Mouse (Mus musculus): ENCODE results near the gene Abcc12. TPM values are rescaled to one million over a fixed set of nuclear protein-coding genes. Genes with fewer than 3 reads are reported as not detected.
A peak's percentile ranks its signal among the peaks of the same experiment; 100 is the strongest.

Abcc12 gene
- polyA plus RNA-seq, 1 experiment from 2014 or later, result 0.21 TPM

- WGBS, result 47% methylated on average over 11 of the region's 11 CpGs
- Histone ChIP-seq H3K4me2 (replicated peaks) (0 out of 2 replicates have a peak overlapping the region, but pooled peaks have one; percentile 2), H3K4me3 (replicated peaks; ENCODE audit: low read length) (no peak overlapping the region), H3K9ac (no peak overlapping the region), H3K27me3 (ENCODE audit: control insufficient read depth, insufficient read depth, low read length) (no peaks in the 10 kb centered on the region), H3K36me3 (replicated peaks; ENCODE audit: control insufficient read depth, insufficient read depth) (no peaks in the 10 kb centered on the region), H3K4me1 (replicated peaks; ENCODE audit: control insufficient read depth, insufficient read depth, low read length) (peaks cover 5% of the 10 kb centered on the region; the same call in 1 of the 2 replicates), H3K27ac (peak overlapping the region; percentile 9; the same call in 1 of the 2 replicates), H3K9me3 (ENCODE audit: control insufficient read depth, low read length) (no peaks in the 10 kb centered on the region)
- ATAC-seq (ENCODE audit: low FRiP score), result peak; percentile 74
- peak; percentile 91 for DNase-seq (ENCODE audit: low spot score)
These were observed 44.5 kb downstream of the Abcc12 start for GRCm38 (mm10) chr8:86535791-86536662.

DNA sequence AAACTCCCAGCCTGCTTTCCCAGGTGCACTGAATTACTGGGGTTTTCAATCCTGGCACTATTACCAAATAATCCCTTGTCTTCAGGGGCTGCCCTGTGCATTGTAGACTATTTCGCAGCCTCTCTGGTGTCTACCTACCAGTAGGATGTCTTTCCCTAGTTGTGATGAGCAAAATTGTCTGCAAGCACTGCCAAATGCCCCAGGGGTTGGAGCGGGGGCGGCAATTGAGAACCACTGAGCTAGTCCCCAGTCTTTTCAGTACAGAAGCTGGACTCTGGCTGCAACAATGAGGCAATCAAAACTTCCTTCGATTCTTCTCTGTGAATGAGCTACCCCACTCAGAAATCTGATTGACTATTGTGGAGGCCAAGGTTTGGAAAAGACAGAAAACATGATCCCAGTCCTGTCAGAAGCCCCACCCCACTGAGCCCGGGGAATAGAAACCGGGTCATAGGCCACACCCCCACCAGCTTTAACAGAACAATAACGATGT is 45.4 kb downstream of the Abcc12 start:
- H3K27ac ChIP-seq, result no peak overlapping the region
- H3K9me3 ChIP-seq (ENCODE audit: control insufficient read depth, low read length), result no peaks in the 10 kb centered on the region
- DNase-seq (ENCODE audit: low spot score) (no peak), ATAC-seq (ENCODE audit: low FRiP score) (no peak)
- WGBS, result 45% methylated on average over 7 of the region's 7 CpGs
- peaks cover 5% of the 10 kb centered on the region; the same call in 1 of the 2 replicates for H3K4me1 ChIP-seq (replicated peaks; ENCODE audit: control insufficient read depth, insufficient read depth, low read length)
- H3K4me2 ChIP-seq (replicated peaks), result no peak overlapping the region
- H3K4me3 ChIP-seq (replicated peaks; ENCODE audit: low read length), result no peak overlapping the region
- H3K27me3 ChIP-seq (ENCODE audit: control insufficient read depth, insufficient read depth, low read length), result no peaks in the 10 kb centered on the region
- no peak overlapping the region for H3K9ac ChIP-seq
- H3K36me3 ChIP-seq (replicated peaks; ENCODE audit: control insufficient read depth, insufficient read depth), result no peaks in the 10 kb centered on the region

DNA sequence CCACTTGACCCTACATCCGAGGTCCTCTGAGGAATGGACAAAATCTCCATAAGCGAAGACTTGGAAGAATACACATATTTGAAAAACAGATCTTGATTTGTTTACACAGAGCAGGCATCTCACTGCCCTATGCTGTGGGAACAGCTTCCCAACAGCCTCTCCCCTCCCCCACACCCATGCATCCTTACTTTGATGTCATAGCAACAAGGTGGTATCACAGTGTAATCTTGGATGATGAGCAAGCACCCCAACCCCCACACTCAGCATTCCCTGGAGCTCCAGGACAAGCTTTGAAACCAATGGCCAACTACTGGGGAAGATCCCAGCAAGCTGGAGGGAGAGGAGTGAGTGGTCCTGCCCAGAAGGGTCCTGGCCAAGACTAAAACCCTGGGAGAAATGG is 50.8 kb downstream of the Abcc12 start:
- Histone ChIP-seq H3K27ac (no peak overlapping the region), H3K9me3 (ENCODE audit: control insufficient read depth, low read length) (no peaks in the 10 kb centered on the region), H3K4me3 (replicated peaks; ENCODE audit: low read length) (no peak overlapping the region), H3K4me1 (replicated peaks; ENCODE audit: control insufficient read depth, insufficient read depth, low read length) (no peaks in the 10 kb centered on the region; the same call in 1 of the 2 replicates), H3K36me3 (replicated peaks; ENCODE audit: control insufficient read depth, insufficient read depth) (no peaks in the 10 kb centered on the region), H3K9ac (no peak overlapping the region), H3K27me3 (ENCODE audit: control insufficient read depth, insufficient read depth, low read length) (no peaks in the 10 kb centered on the region), H3K4me2 (replicated peaks) (no peak overlapping the region)
- no peak for ATAC-seq (ENCODE audit: low FRiP score)
- DNase-seq (ENCODE audit: low spot score), result no peak
- 76% methylated on average over 2 of the region's 2 CpGs for WGBS

- Histone ChIP-seq H3K4me3 (replicated peaks; ENCODE audit: low read length) (no peak overlapping the region), H3K9me3 (ENCODE audit: control insufficient read depth, low read length) (no peaks in the 10 kb centered on the region), H3K4me2 (replicated peaks) (no peak overlapping the region), H3K4me1 (replicated peaks; ENCODE audit: control insufficient read depth, insufficient read depth, low read length) (no peaks in the 10 kb centered on the region; the same call in 1 of the 2 replicates), H3K9ac (no peak overlapping the region), H3K36me3 (replicated peaks; ENCODE audit: control insufficient read depth, insufficient read depth) (no peaks in the 10 kb centered on the region), H3K27ac (no peak overlapping the region), H3K27me3 (ENCODE audit: control insufficient read depth, insufficient read depth, low read length) (no peaks in the 10 kb centered on the region)
- 89% methylated on average over 19 of the region's 19 CpGs for WGBS
- DNase-seq (ENCODE audit: low spot score), result no peak
- no peak for ATAC-seq (ENCODE audit: low FRiP score)
These were observed 53.0 kb downstream of the Abcc12 start for GRCm38 (mm10) chr8:86527336-86528029.

DNA sequence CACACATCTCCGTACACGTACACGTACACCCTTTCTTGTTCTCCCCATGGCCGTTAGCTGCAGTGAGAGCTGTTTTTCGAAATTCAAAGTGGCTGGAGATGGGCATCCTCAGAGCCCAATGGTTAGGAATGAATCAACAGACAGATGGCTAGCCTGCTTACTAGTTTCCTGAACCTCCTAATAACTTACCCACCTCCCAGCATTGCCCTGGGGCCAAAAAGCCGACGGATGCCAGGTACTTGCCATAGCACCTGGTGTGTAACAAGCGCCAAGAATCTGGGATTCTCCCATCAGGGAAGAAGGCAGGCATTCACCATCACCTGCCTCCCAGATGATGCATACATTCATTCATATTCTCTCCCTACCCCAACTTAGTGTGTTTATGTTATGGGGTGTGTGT is 53.7 kb downstream of the Abcc12 start:
- H3K27ac ChIP-seq, result no peak overlapping the region
- no peak overlapping the region for H3K4me3 ChIP-seq (replicated peaks; ENCODE audit: low read length)
- no peaks in the 10 kb centered on the region for H3K9me3 ChIP-seq (ENCODE audit: control insufficient read depth, low read length)
- 93% methylated on average over 8 of the region's 8 CpGs for WGBS
- DNase-seq (ENCODE audit: low spot score) (no peak), ATAC-seq (ENCODE audit: low FRiP score) (no peak)
- no peaks in the 10 kb centered on the region for H3K27me3 ChIP-seq (ENCODE audit: control insufficient read depth, insufficient read depth, low read length)
- H3K4me2 ChIP-seq (replicated peaks), result no peak overlapping the region
- no peaks in the 10 kb centered on the region; the same call in 1 of the 2 replicates for H3K4me1 ChIP-seq (replicated peaks; ENCODE audit: control insufficient read depth, insufficient read depth, low read length)
- H3K9ac ChIP-seq, result no peak overlapping the region
- H3K36me3 ChIP-seq (replicated peaks; ENCODE audit: control insufficient read depth, insufficient read depth), result no peaks in the 10 kb centered on the region

DNA sequence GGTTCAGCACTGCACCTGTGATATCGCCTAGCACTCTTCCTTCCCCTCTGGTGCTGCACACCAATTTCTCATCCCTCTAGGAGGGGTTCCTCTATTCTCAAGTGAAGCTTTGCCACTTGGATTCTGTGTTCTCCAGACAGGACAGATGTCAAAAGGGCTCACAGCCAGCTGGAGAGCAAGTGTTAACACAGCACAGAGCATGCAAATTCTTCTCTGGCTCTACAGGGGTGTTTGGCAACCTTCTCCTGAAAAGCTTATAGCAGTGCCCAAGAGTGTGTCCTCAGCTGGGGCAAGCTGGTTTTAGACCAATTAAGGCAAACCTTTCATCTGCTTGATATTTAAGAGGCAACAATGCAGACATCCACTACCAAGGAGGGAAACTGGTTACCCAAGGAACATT is 66.3 kb downstream of the Abcc12 start:
- no peaks in the 10 kb centered on the region for H3K36me3 ChIP-seq (replicated peaks; ENCODE audit: control insufficient read depth, insufficient read depth)
- DNase-seq (ENCODE audit: low spot score), result no peak
- no peak overlapping the region for H3K9ac ChIP-seq
- H3K4me2 ChIP-seq (replicated peaks), result no peak overlapping the region
- no peaks in the 10 kb centered on the region for H3K27me3 ChIP-seq (ENCODE audit: control insufficient read depth, insufficient read depth, low read length)
- no peaks in the 10 kb centered on the region for H3K4me1 ChIP-seq (replicated peaks; ENCODE audit: control insufficient read depth, insufficient read depth, low read length)
- H3K4me3 ChIP-seq (replicated peaks; ENCODE audit: low read length), result no peak overlapping the region
- H3K9me3 ChIP-seq (ENCODE audit: control insufficient read depth, low read length), result no peaks in the 10 kb centered on the region
- H3K27ac ChIP-seq, result no peak overlapping the region
- WGBS, result 91% methylated on average over 1 of the region's 1 CpGs
- ATAC-seq (ENCODE audit: low FRiP score), result no peak

- H3K27ac ChIP-seq, result no peak overlapping the region
- H3K27me3 ChIP-seq (ENCODE audit: control insufficient read depth, insufficient read depth, low read length), result no peaks in the 10 kb centered on the region
- no peak overlapping the region for H3K4me2 ChIP-seq (replicated peaks)
- ATAC-seq (ENCODE audit: low FRiP score), result no peak
- no peak for DNase-seq (ENCODE audit: low spot score)
- no peak overlapping the region for H3K4me3 ChIP-seq (replicated peaks; ENCODE audit: low read length)
- H3K36me3 ChIP-seq (replicated peaks; ENCODE audit: control insufficient read depth, insufficient read depth), result no peaks in the 10 kb centered on the region
- no peak overlapping the region for H3K9ac ChIP-seq
- WGBS, result 66% methylated on average over 5 of the region's 5 CpGs
- H3K4me1 ChIP-seq (replicated peaks; ENCODE audit: control insufficient read depth, insufficient read depth, low read length), result no peaks in the 10 kb centered on the region
- no peaks in the 10 kb centered on the region for H3K9me3 ChIP-seq (ENCODE audit: control insufficient read depth, low read length)
These were observed 67.6 kb downstream of the Abcc12 start for GRCm38 (mm10) chr8:86512886-86513285.

DNA sequence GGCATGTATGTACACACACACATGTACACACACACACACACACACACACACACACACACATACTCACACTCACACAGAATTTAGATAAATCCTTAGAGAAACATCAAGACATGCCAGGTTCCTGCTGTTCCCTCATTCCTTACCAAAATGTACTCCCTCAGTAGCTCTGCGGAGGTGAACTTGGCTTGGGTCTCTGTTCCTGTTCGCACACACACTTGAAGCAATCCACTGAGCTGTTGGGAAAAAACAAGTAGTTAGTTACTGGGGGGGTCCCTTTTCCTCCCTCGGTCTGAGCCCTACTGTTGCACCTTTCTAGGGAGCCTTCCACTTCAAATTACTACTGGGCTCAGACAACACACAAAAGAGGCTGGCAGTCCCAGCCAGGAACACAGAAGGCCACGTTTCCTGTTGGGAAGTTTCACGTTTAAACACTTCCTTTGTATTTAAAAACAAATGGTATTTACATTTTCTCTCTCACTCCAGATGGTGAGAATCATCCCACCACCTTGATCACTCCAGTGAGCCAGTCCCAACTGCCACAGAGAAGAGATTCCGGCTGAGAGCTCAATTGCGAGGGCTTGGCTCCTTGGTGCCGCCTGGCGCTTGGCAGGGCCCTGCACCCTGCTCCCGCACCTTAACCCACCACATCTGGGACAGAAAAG is 68.2 kb downstream of the Abcc12 start:
- ATAC-seq (ENCODE audit: low FRiP score), result no peak
- no peak for DNase-seq (ENCODE audit: low spot score)
- H3K27me3 ChIP-seq (ENCODE audit: control insufficient read depth, insufficient read depth, low read length), result no peaks in the 10 kb centered on the region

DNA sequence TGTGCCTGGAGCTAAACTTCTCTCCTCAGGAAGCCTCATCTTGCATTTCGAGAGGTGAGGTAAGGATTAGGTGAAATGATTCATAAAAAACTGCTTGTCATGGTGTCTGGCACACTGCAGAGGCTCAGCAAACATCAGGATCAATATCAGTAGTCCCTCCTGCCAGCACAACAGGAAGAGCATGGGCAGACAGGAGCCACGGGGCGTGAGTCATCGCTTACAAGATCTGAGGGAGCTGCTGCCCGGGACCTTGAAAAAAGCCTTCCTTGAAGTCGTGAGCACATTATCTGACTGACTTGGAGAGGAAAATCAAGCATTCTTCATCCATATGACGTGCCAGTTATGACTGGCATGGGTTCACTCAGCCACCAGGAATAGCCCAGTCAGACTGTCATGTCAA is 79.1 kb downstream of the Abcc12 start:
- no peak overlapping the region for H3K27ac ChIP-seq
- ATAC-seq (ENCODE audit: low FRiP score) (no peak), DNase-seq (ENCODE audit: low spot score) (no peak)
- H3K9me3 ChIP-seq (ENCODE audit: control insufficient read depth, low read length), result peaks cover 12% of the 10 kb centered on the region
- H3K9ac ChIP-seq, result no peak overlapping the region
- H3K4me2 ChIP-seq (replicated peaks), result no peak overlapping the region
- H3K4me1 ChIP-seq (replicated peaks; ENCODE audit: control insufficient read depth, insufficient read depth, low read length), result no peaks in the 10 kb centered on the region
- no peaks in the 10 kb centered on the region for H3K27me3 ChIP-seq (ENCODE audit: control insufficient read depth, insufficient read depth, low read length)
- WGBS, result 74% methylated on average over 7 of the region's 7 CpGs
- H3K4me3 ChIP-seq (replicated peaks; ENCODE audit: low read length), result no peak overlapping the region
- H3K36me3 ChIP-seq (replicated peaks; ENCODE audit: control insufficient read depth, insufficient read depth), result no peaks in the 10 kb centered on the region

More for the DNA sequence above, 68.2 kb downstream of the Abcc12 start:
- Histone ChIP-seq H3K4me1 (replicated peaks; ENCODE audit: control insufficient read depth, insufficient read depth, low read length) (no peaks in the 10 kb centered on the region), H3K9ac (no peak overlapping the region), H3K4me3 (replicated peaks; ENCODE audit: low read length) (no peak overlapping the region), H3K9me3 (ENCODE audit: control insufficient read depth, low read length) (no peaks in the 10 kb centered on the region), H3K36me3 (replicated peaks; ENCODE audit: control insufficient read depth, insufficient read depth) (no peaks in the 10 kb centered on the region), H3K27ac (no peak overlapping the region), H3K4me2 (replicated peaks) (no peak overlapping the region)
- WGBS, result 68% methylated on average over 10 of the region's 10 CpGs
